Mouse (Mus musculus): Measurements from ENCODE around the gene Tymp.

- TF ChIP-seq CTCF (IDR thresholded peaks at IDR 0.05), result no peak
- no peak for TF ChIP-seq EP300 (IDR thresholded peaks at IDR 0.05)
Observed at GRCm38 (mm10) chr15:89410118-89410517, 33.3 kb upstream of the Tymp start, which contains the start of gene Syce3.
